Mouse (Mus musculus) E14TG2a.4 (cell line): ENCODE results near the gene Snx32.

ENCODE experiments used
- CTCF ChIP-seq: conservative IDR thresholded peaks from 2 replicates; pipeline ENCODE4 v1.5.1; 2014; ENCODE audit warnings: low read length
- POU5F1 ChIP-seq: IDR thresholded peaks from 2 replicates; pipeline ENCODE4 v1.6.1; 2014; ENCODE audit warnings: low read length, borderline replicate concordance

DNA sequence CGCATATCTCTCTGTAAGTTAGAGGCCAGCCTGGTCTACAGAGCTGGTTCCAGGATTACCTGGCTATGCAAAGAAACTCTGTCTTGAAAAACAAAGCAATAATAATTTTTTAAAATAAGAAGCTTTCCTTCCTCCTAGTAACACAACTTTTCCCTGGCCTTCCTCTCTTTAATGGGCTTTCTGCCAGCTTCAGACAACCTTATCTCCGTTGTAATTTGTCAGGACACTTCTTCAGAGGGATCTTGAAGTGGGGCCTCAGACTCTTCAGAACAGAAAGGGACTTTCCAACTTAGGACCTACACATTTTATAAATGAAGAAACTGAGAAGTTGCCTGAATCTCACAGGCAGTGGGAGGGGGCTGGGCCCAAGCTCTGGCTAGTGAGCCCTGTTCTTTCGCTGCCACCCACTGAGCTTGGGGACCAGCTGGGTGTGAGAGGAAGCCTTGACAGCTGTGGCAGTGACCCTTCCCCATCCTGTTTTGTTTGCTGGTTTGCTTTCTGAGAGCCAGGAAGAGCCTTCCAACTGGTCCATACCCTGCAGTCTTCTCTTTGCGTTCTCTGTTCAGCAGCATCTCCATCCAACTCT lies 37.2 kb upstream of the Snx32 start:
- no peak for TF ChIP-seq CTCF
- TF ChIP-seq POU5F1 = no peak
